8 mouse cellular contexts compared by ENCODE assay signal in genomic region chr2:119047849-119048248, GRCm38 (mm10). TPM values are rescaled to one million over a fixed set of nuclear protein-coding genes. Genes with fewer than 3 reads are reported as not detected.
DNase-seq lines count a peak whose midpoint lies in the region; ATAC-seq and TF ChIP-seq lines count a peak whose summit lies in the region.

No protein-coding gene starts in this region.

- H3ac ChIP-seq in myocyte (ENCODE audit: control insufficient read depth, insufficient read length), result peak overlapping the region; percentile 26

- no peaks in the 10 kb centered on the region for H3K27me3 ChIP-seq in heart, embryonic 15.5 days
- no peaks in the 10 kb centered on the region for H3K27me3 ChIP-seq in hindbrain, embryonic 16.5 days (replicated peaks; ENCODE audit: control insufficient read depth, insufficient read depth, low read length)
- no peaks in the 10 kb centered on the region for H3K27me3 ChIP-seq in myocyte (ENCODE audit: control insufficient read depth, insufficient read depth, insufficient read length)

- peaks cover 5% of the 10 kb centered on the region; the same call in 1 of the 2 replicates for H3K4me1 ChIP-seq in heart, embryonic 15.5 days (replicated peaks)
- no peaks in the 10 kb centered on the region for H3K4me1 ChIP-seq in brown adipose tissue, adult 24 weeks (ENCODE audit: control insufficient read depth, insufficient read depth, insufficient read length, low read length)
- H3K4me1 ChIP-seq in hindbrain, embryonic 16.5 days (ENCODE audit: control insufficient read depth, insufficient read depth, low read depth, low read length), result peaks cover 5% of the 10 kb centered on the region

- TF ChIP-seq POLR2A in myocyte (IDR thresholded peaks at IDR 0.05; ENCODE audit: insufficient read length, low read depth), result no peak

- H3K9me3 ChIP-seq in heart, embryonic 15.5 days (replicated peaks), result no peaks in the 10 kb centered on the region
- no peaks in the 10 kb centered on the region for H3K9me3 ChIP-seq in hindbrain, embryonic 16.5 days (ENCODE audit: control insufficient read depth, low read length)

- intact Hi-C loops in heart, postnatal 14 days (cut with DNase I), result no loop called here

- peaks cover 53% of the 10 kb centered on the region for H3K79me2 ChIP-seq in myocyte (ENCODE audit: control insufficient read depth, insufficient read depth)

- no peaks in the 10 kb centered on the region for H3K36me3 ChIP-seq in heart, embryonic 15.5 days
- H3K36me3 ChIP-seq in hindbrain, embryonic 16.5 days (ENCODE audit: control insufficient read depth, insufficient read depth, low read length), result no peaks in the 10 kb centered on the region
- no peaks in the 10 kb centered on the region for H3K36me3 ChIP-seq in myocyte (ENCODE audit: control insufficient read depth, insufficient read depth)

- WGBS in heart, embryonic 15.5 days, result 21% methylated on average over 4 of the region's 4 CpGs
- WGBS in hindbrain, embryonic 16.5 days, result 20% methylated on average over 4 of the region's 4 CpGs

- peak overlapping the region; percentile 61 for H3K4me2 ChIP-seq in heart, embryonic 15.5 days
- H3K4me2 ChIP-seq in hindbrain, embryonic 16.5 days (ENCODE audit: low read length), result peak overlapping the region; percentile 83
- H3K4me2 ChIP-seq in myocyte (ENCODE audit: low read depth), result peak overlapping the region; percentile 71

- peak overlapping the region; percentile 79 for H3K9ac ChIP-seq in heart, embryonic 15.5 days
- no peak overlapping the region; the same call in 1 of the 2 replicates for H3K9ac ChIP-seq in hindbrain, embryonic 16.5 days (ENCODE audit: low read depth, low read length)

- 0 out of 2 replicates have a peak overlapping the region, but pooled peaks have one; percentile 88 for H3K27ac ChIP-seq in heart, embryonic 15.5 days
- H3K27ac ChIP-seq in brown adipose tissue, adult 24 weeks (replicated peaks; ENCODE audit: low read depth, low read length), result no peak overlapping the region
- no peak overlapping the region for H3K27ac ChIP-seq in hindbrain, embryonic 16.5 days (ENCODE audit: low read depth, low read length)

- peak overlapping the region; percentile 85 for H3K4me3 ChIP-seq in heart, embryonic 15.5 days
- H3K4me3 ChIP-seq in brown adipose tissue, adult 24 weeks (ENCODE audit: insufficient read depth, low read depth, low read length), result 0 out of 2 replicates have a peak overlapping the region, but pooled peaks have one; percentile 17
- H3K4me3 ChIP-seq in hindbrain, embryonic 16.5 days (ENCODE audit: low read length), result peak overlapping the region; percentile 89
- peak overlapping the region; percentile 74 for H3K4me3 ChIP-seq in myocyte

- no peak for ATAC-seq in heart, embryonic 15.5 days (replicated peaks; ENCODE audit: insufficient number of reproducible peaks, insufficient read depth, low FRiP score, low read depth)
- ATAC-seq in hindbrain, embryonic 16.5 days, result no peak

- DNase-seq in heart, postnatal 14 days, result no peak
- no peak for DNase-seq in urinary bladder, postnatal 10 days (ENCODE audit: low spot score)
- no peak for DNase-seq in ovary, postnatal 14 days (ENCODE audit: low spot score)
- no peak for DNase-seq in right cerebral cortex, postnatal 14 days

TF ChIP-seq in myocyte, 11 proteins besides CTCF, POLR2A, EP300 and RAD21:
- no peak for TF ChIP-seq MAX (IDR thresholded peaks at IDR 0.05; ENCODE audit: low read depth)
- no peak for TF ChIP-seq E2F4 (IDR thresholded peaks at IDR 0.05; ENCODE audit: insufficient read depth)

RNA-seq across cellular contexts. Expression of gene Knl1, which starts 0.9 kb away (rescaled TPM):
- 31.3 and 36.2 TPM in 2 replicates for polyA plus RNA-seq in heart, embryonic 15.5 days (2015; fragmentation: Nextera tagmentation; extraction: Ambion mirVana)
- 1 to 10 TPM; 3.0 to 4.0 TPM for total RNA-seq in heart, postnatal 14 days (2021)
- polyA plus RNA-seq in brown adipose tissue, adult 24 weeks (2012; ENCODE audit: insufficient read depth, insufficient read length, missing spikeins), result not detected in 2 replicates
- polyA plus RNA-seq in hindbrain, embryonic 16.5 days (2015; fragmentation: Nextera tagmentation; extraction: Ambion mirVana), result 8.3 and 9.7 TPM in 2 replicates
- 1.4 TPM for polyA plus RNA-seq in myocyte (2012; fragmentation: generic; extraction: Trizol)

RNA-seq across cellular contexts. Expression of gene Rpusd2, which starts 13.3 kb away (rescaled TPM):
- polyA plus RNA-seq in heart, embryonic 15.5 days (2015; fragmentation: Nextera tagmentation; extraction: Ambion mirVana), result 2.9 and 3.8 TPM in 2 replicates
- 1 to 10 TPM; 4.1 to 4.3 TPM for total RNA-seq in heart, postnatal 14 days (2021)
- polyA plus RNA-seq in brown adipose tissue, adult 24 weeks (2012; ENCODE audit: insufficient read depth, insufficient read length, missing spikeins), result 1.4 and 2.3 TPM in 2 replicates
- 3.7 and 4.1 TPM in 2 replicates for polyA plus RNA-seq in hindbrain, embryonic 16.5 days (2015; fragmentation: Nextera tagmentation; extraction: Ambion mirVana)
- polyA plus RNA-seq in myocyte (2012; fragmentation: generic; extraction: Trizol), result 3.8 TPM

RNA-seq across cellular contexts. Expression of gene Ccdc32, which starts 18.7 kb away (rescaled TPM):
- polyA plus RNA-seq in heart, embryonic 15.5 days (2015; fragmentation: Nextera tagmentation; extraction: Ambion mirVana), result 16.8 and 17.7 TPM in 2 replicates
- 10 to 100 TPM; 12.8 TPM for total RNA-seq in heart, postnatal 14 days (2021)
- polyA plus RNA-seq in brown adipose tissue, adult 24 weeks (2012; ENCODE audit: insufficient read depth, insufficient read length, missing spikeins), result 13.3 and 19.1 TPM in 2 replicates
- 41.7 and 44.1 TPM in 2 replicates for polyA plus RNA-seq in hindbrain, embryonic 16.5 days (2015; fragmentation: Nextera tagmentation; extraction: Ambion mirVana)
- polyA plus RNA-seq in myocyte (2012; fragmentation: generic; extraction: Trizol), result 10.3 TPM

Comparison
In these comparisons a context has a peak if more than half of its experiments do, and no peak if none do; other contexts are left out.
1. H3K4me3 ChIP-seq: peak in every context shown above with its lines; median percentile 89 in hindbrain, embryonic 16.5 days; 85 in heart, embryonic 15.5 days; 74 in myocyte; 17 in brown adipose tissue, adult 24 weeks.